ENCODE assay signal across 24 mouse cellular contexts in the genomic region with DNA sequence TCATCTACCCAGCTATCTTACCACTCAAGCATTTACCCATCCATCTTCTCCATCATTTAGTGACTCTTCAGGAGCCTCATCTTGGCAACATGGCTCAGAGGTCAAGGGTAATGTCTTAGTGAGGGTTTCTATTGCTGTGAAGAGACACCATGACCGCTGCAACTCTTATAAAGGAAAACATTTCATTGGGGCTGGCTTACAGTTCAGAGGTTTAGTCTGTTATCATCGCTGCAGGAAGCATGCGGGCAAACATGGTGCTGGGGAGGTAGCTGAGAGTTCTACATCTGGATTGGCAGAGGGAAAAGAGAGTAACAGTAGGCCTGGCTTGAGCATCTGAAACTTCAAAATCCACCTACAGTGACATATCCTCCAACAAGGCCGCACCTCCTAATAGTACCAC.
A peak's percentile ranks its signal among the peaks of the same experiment; 100 is the strongest.
DNase-seq lines count a peak whose midpoint lies in the region; ATAC-seq lines count a peak whose summit lies in the region.
"Had no signal": no experiment of that assay in that cellular context is flagged by ENCODE, and none has a peak within 500 bp of the region (broad histone marks: within the 10 kb centered on the region; RNA-seq: fewer than 3 reads in every experiment).

No protein-coding gene starts in this region.

- H3K4me3 ChIP-seq in forebrain, embryonic 13.5 days: no peak overlapping the region
- no peak overlapping the region for H3K4me3 ChIP-seq in forebrain, embryonic 10.5 days
- H3K4me3 ChIP-seq in forebrain, embryonic 16.5 days (replicated peaks; ENCODE audit: low read length): no peak overlapping the region
- no peak overlapping the region for H3K4me3 ChIP-seq in forebrain, embryonic 12.5 days (replicated peaks)
- H3K4me3 ChIP-seq in hindbrain, embryonic 16.5 days (ENCODE audit: low read length): no peak overlapping the region
- no peak overlapping the region for H3K4me3 ChIP-seq in hindbrain, embryonic 13.5 days
- H3K4me3 ChIP-seq: embryonic facial prominence, embryonic 10.5 days; embryonic facial prominence, embryonic 13.5 days; erythroblast, embryonic 14.5 days; gastrocnemius, adult 2 months; hindbrain, embryonic 10.5 days had no signal

- no peaks in the 10 kb centered on the region for H3K9me3 ChIP-seq in forebrain, embryonic 13.5 days (replicated peaks)
- peaks cover 3% of the 10 kb centered on the region; the same call in 1 of the 2 replicates for H3K9me3 ChIP-seq in forebrain, embryonic 10.5 days
- no peaks in the 10 kb centered on the region for H3K9me3 ChIP-seq in forebrain, embryonic 16.5 days (ENCODE audit: control insufficient read depth, low read length)
- H3K9me3 ChIP-seq in forebrain, embryonic 12.5 days: no peaks in the 10 kb centered on the region
- H3K9me3 ChIP-seq in hindbrain, embryonic 16.5 days (ENCODE audit: control insufficient read depth, low read length): no peaks in the 10 kb centered on the region
- H3K9me3 ChIP-seq in hindbrain, embryonic 13.5 days: no peaks in the 10 kb centered on the region
- H3K9me3 ChIP-seq: embryonic facial prominence, embryonic 10.5 days; embryonic facial prominence, embryonic 13.5 days; G1E; hindbrain, embryonic 10.5 days had no signal

- H3K4me1 ChIP-seq in forebrain, embryonic 13.5 days: peaks cover 27% of the 10 kb centered on the region
- H3K4me1 ChIP-seq in forebrain, embryonic 10.5 days: peaks cover 14% of the 10 kb centered on the region
- peaks cover 21% of the 10 kb centered on the region for H3K4me1 ChIP-seq in forebrain, embryonic 16.5 days (replicated peaks; ENCODE audit: control insufficient read depth, insufficient read depth, low read length)
- H3K4me1 ChIP-seq in forebrain, embryonic 12.5 days: peaks cover 4% of the 10 kb centered on the region
- H3K4me1 ChIP-seq in hindbrain, embryonic 16.5 days (ENCODE audit: control insufficient read depth, insufficient read depth, low read depth, low read length): peaks cover 7% of the 10 kb centered on the region
- H3K4me1 ChIP-seq in hindbrain, embryonic 13.5 days (replicated peaks): peaks cover 20% of the 10 kb centered on the region
- H3K4me1 ChIP-seq: embryonic facial prominence, embryonic 13.5 days had no signal

- WGBS in forebrain, embryonic 13.5 days: 94% methylated on average over 4 of the region's 4 CpGs
- WGBS in forebrain, embryonic 10.5 days: over 99% methylated on average over 4 of the region's 4 CpGs
- WGBS in forebrain, embryonic 16.5 days: 97% methylated on average over 4 of the region's 4 CpGs
- WGBS in forebrain, embryonic 12.5 days: 96% methylated on average over 4 of the region's 4 CpGs
- WGBS in hindbrain, embryonic 16.5 days: over 99% methylated on average over 4 of the region's 4 CpGs
- whole genome bisulfite sequencing in hindbrain, embryonic 13.5 days: 97% methylated on average over 4 of the region's 4 CpGs

- no peaks in the 10 kb centered on the region for H3K36me3 ChIP-seq in forebrain, embryonic 13.5 days (ENCODE audit: poor library complexity, severe bottlenecking)
- H3K36me3 ChIP-seq in forebrain, embryonic 10.5 days (replicated peaks): no peaks in the 10 kb centered on the region
- H3K36me3 ChIP-seq in forebrain, embryonic 16.5 days (ENCODE audit: control insufficient read depth, insufficient read depth): no peaks in the 10 kb centered on the region
- no peaks in the 10 kb centered on the region for H3K36me3 ChIP-seq in forebrain, embryonic 12.5 days (replicated peaks)
- no peaks in the 10 kb centered on the region for H3K36me3 ChIP-seq in hindbrain, embryonic 16.5 days (ENCODE audit: control insufficient read depth, insufficient read depth, low read length)
- H3K36me3 ChIP-seq in hindbrain, embryonic 13.5 days: no peaks in the 10 kb centered on the region
- H3K36me3 ChIP-seq: embryonic facial prominence, embryonic 10.5 days; embryonic facial prominence, embryonic 13.5 days; G1E; hindbrain, embryonic 10.5 days had no signal

- H3K27me3 ChIP-seq in forebrain, embryonic 13.5 days: no peaks in the 10 kb centered on the region
- H3K27me3 ChIP-seq in forebrain, embryonic 10.5 days (ENCODE audit: poor library complexity, severe bottlenecking): no peaks in the 10 kb centered on the region
- no peaks in the 10 kb centered on the region for H3K27me3 ChIP-seq in forebrain, embryonic 16.5 days (replicated peaks; ENCODE audit: control insufficient read depth, insufficient read depth, low read length)
- H3K27me3 ChIP-seq in forebrain, embryonic 12.5 days: no peaks in the 10 kb centered on the region
- H3K27me3 ChIP-seq in hindbrain, embryonic 16.5 days (replicated peaks; ENCODE audit: control insufficient read depth, insufficient read depth, low read length): no peaks in the 10 kb centered on the region
- H3K27me3 ChIP-seq in hindbrain, embryonic 13.5 days: no peaks in the 10 kb centered on the region
- H3K27me3 ChIP-seq: CH12.LX; embryonic facial prominence, embryonic 13.5 days; Patski had no signal

- no peak overlapping the region for H3K4me2 ChIP-seq in forebrain, embryonic 13.5 days
- no peak overlapping the region for H3K4me2 ChIP-seq in forebrain, embryonic 16.5 days (ENCODE audit: low read length)
- no peak overlapping the region for H3K4me2 ChIP-seq in forebrain, embryonic 12.5 days
- H3K4me2 ChIP-seq in hindbrain, embryonic 16.5 days (ENCODE audit: low read length): no peak overlapping the region
- H3K4me2 ChIP-seq in hindbrain, embryonic 13.5 days: no peak overlapping the region
- H3K4me2 ChIP-seq: embryonic facial prominence, embryonic 13.5 days; heart, embryonic 11.5 days; hindbrain, embryonic 14.5 days had no signal

- no peak for ATAC-seq in forebrain, embryonic 13.5 days
- no peak for ATAC-seq in forebrain, embryonic 16.5 days
- ATAC-seq in forebrain, embryonic 12.5 days (ENCODE audit: low FRiP score): no peak
- ATAC-seq in hindbrain, embryonic 16.5 days: no peak
- no peak for ATAC-seq in hindbrain, embryonic 13.5 days (ENCODE audit: low FRiP score)
- ATAC-seq: intestine, postnatal 0 days had no signal

- H3K27ac ChIP-seq in forebrain, embryonic 13.5 days: 0 out of 2 replicates have a peak overlapping the region, but pooled peaks have one; percentile 64
- no peak overlapping the region for H3K27ac ChIP-seq in forebrain, embryonic 10.5 days
- H3K27ac ChIP-seq in forebrain, embryonic 16.5 days (ENCODE audit: low read length): peak overlapping the region; percentile 81
- H3K27ac ChIP-seq in forebrain, embryonic 12.5 days: no peak overlapping the region
- H3K27ac ChIP-seq in hindbrain, embryonic 16.5 days (ENCODE audit: low read depth, low read length): peak overlapping the region; percentile 17; the same call in 1 of the 2 replicates
- no peak overlapping the region for H3K27ac ChIP-seq in hindbrain, embryonic 13.5 days
- H3K27ac ChIP-seq: embryonic facial prominence, embryonic 10.5 days; embryonic facial prominence, embryonic 13.5 days; hindbrain, embryonic 10.5 days; hindbrain, embryonic 14.5 days; kidney, postnatal 0 days had no signal

- peak; percentile 25 for DNase-seq in cerebellum, adult 8-10 months
- DNase-seq in cerebellum, postnatal 36 days: no peak
- DNase-seq in forebrain, embryonic 10.5 days (ENCODE audit: extremely low spot score, low spot score): no peak
- DNase-seq: adrenal gland, postnatal 10 days; adrenal gland, postnatal 36 days; B cell, adult 2 months; kidney, adult 2 months had no signal

- H3K9ac ChIP-seq in forebrain, embryonic 13.5 days: no peak overlapping the region
- H3K9ac ChIP-seq in forebrain, embryonic 16.5 days (replicated peaks; ENCODE audit: low read depth, low read length): no peak overlapping the region
- no peak overlapping the region for H3K9ac ChIP-seq in forebrain, embryonic 12.5 days
- no peak overlapping the region for H3K9ac ChIP-seq in hindbrain, embryonic 16.5 days (ENCODE audit: low read depth, low read length)
- H3K9ac ChIP-seq in hindbrain, embryonic 13.5 days: no peak overlapping the region
- H3K9ac ChIP-seq: embryonic facial prominence, embryonic 13.5 days; hindbrain, embryonic 14.5 days had no signal

Comparison
In these comparisons a context has a peak if more than half of its experiments do, and no peak if none do; other contexts are left out.
1. H3K27ac ChIP-seq: peak in forebrain, embryonic 13.5 days (single experiment), forebrain, embryonic 16.5 days (single experiment) and hindbrain, embryonic 16.5 days (single experiment); none in forebrain, embryonic 10.5 days (single experiment), forebrain, embryonic 12.5 days (single experiment) and hindbrain, embryonic 13.5 days (single experiment).